Mouse (Mus musculus) mouse embryonic stem cell (cell line): ENCODE measurements around the gene Rnasek.

Experiments
- in situ Hi-C, 2 experiments: fragments of 300-500 bp; cut with MboI; formaldehyde crosslinking; loops; 1 replicate in 1 of 2; 3 replicates in 1 of 2; pipeline ENCODE4 v1.14.3; 2019 to 2020; ENCODE audit warnings: low sequenced_read_pairs in 2 of 2, low pct_unique_long_range_greater_than_20kb in 1 of 2, mixed read lengths in 1 of 2; ENCODE audit not compliant: unreplicated experiment in 1 of 2

The Rnasek gene

DNA sequence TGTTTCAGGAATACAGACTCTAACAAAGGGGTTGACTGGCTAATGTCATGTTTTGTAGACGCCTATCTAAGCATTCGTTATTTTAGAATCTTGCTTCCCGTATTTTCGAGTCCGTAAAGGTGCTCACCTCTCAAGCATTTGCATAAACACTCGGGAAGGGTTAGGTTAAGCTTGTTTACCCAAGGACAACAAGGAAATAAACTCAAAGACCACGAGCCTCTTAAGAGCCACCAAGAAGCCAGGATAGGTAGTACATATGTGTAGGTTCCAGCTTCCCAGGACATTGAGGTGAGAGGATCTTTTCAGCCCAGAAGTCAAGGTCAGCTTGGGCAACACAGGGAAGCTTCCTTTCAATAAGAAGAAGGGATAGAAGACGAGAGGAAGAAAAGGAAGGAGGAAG, 40.5 kb downstream of the Rnasek start:
- in situ Hi-C loops = no loop called here

DNA sequence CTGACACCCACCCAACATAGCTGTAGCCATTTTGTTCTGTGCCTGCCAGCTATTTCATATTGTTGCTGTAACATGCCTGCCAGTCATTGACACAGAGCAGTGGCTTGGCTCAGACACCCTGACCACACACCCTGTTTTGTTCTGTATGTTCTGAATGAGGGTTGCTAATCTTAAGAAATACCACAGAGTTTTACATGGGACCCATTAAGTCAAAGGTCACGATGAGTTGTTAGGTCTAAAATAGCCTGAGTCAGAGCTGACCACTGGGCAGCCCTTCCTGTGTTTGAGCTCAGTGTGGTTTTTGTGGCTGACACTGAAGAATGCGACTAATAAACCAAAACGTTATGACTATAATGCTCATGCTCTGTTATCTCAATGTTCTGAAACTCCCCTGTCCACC, 41.3 kb downstream of the Rnasek start:
- in situ Hi-C loops = no loop called here

DNA sequence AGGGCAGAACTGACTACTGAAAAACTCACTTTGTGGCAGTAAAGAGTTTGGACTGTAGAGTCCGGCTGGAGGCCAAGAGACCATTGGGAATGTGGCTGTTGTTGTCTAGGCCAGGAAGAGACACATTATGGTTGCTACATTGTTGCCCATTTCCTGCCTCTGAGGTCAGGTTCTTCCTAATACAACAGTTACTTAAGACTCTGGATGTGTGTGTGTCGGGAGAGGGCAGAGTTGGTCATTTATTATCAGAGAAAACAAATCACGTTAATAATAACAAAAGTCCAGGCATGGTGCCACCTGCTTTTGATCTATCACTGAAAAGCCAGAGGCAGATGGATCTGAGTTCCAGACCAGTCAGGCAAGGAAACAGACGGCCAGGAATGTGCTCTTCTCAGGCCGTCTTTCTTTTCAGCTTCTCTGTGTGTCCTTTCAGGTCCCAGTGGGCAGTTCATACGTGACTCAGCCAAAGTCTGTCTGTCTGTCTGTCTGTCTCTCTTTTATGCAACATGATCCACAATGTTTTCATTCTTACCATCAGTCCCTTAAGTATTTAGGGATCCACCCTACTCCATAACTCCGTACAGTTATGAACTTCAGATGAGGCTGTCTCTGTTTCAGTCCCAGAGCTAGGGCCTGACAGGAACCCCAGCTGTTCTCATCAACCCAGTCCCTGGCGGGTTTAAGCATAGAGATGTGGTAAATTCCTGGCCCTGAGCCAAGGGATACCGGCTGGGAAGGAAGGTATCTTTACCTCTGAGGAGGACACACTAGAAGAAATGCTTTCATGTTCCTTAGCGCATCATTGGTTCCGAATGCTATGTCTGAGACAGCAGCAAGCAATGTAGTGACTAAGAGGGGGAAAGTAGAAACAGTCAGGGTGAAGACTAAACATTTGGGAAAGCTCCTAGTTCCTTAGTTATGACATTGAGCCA, 46.0 kb downstream of the Rnasek start:
- in situ Hi-C loops = no loop called here

DNA sequence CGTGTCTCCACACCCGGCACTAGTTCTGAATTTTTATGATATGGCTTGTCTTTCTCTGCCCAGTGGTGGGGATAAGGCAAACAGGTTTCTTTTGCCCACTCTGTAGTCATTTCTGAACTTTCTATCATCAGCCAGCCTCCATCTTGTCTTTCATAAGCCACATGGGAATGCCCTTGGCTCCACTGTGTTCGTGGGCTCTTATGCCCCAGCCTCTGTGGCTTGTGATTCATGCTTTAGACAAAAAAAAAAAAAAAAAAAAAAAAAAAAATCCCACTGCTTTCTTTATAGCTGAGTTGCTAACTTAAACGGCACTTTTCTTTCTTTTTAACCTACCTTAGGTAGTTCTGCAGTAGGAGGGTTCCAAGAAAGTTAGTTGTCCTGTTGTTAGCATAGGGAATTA, 47.5 kb downstream of the Rnasek start:
- in situ Hi-C loops = no loop called here

DNA sequence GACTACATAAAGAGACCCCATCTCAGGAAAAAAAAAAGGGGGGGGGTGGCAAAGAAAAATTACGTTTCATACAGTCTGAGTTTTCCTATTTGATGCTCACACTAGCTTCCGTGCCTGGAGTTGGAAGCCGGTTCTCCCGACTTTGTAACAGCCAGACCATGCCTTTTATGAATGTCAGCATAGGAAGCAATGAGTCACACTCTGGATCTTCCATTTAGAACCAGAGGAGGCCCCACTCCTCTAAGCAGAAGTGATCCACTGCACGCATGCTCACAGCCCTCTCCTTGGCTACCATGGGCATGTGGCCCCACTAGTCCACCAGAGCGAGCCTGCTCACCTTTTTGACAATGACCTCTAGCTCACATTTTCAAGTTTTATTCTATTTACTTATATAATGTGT, 48.5 kb downstream of the Rnasek start:
- in situ Hi-C loops = no loop called here

DNA sequence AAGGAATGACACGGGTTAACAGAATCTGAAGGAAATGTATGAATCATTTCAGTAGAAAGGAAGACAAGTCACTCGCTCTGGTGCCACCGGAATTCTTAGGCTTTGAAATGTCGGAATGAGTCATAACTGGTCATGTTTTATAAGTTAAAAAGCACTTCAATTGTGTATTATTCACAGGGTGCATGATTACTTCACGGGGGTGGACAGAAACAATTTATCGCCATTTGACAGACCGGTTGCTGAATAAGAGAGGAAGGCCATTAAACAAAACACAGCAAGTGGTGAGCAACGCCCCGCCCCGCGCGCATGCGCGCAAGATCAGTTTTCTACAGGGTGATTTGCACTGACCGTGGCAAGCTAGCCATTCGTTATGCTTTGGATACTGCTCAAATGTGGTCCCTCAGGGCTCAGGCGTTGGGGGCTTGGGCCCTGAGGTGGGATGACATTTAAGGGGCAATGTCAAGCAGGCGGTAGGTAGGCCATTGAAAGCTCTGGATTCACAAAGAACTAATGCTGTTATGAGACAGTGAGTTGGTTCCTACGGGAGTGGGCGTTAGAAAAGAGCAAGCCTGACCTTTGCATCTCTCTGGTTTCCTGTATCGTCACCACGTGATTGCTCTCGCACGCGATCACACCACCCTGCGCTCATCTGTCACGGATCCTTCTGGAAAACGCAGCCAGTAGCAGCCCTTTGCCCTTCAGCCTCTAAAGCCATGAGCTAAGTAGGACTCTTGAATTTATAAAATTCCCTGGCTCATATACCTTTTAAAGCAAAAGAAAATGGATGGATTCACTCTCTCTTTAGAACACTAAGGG, 50.1 kb downstream of the Rnasek start:
- in situ Hi-C loops = no loop called here
